Mouse (Mus musculus): ENCODE results near the gene Krt78.

Gene Krt78

GRCm38 (mm10) chr15:101902171-101903149 lies 51.6 kb downstream of the Krt78 start:
- in situ Hi-C loops (cut with MboI; ENCODE audit: unreplicated experiment in 2 of 2): no loop called here

Data from v-Abl transformed pro-B cells (cell line).